Mouse (Mus musculus): ENCODE measurements around the gene 4930467E23Rik. TPM values are rescaled to one million over a fixed set of nuclear protein-coding genes. Genes with fewer than 3 reads are reported as not detected.
"Not testable (repeated sequence)": the region's sequence is repeated elsewhere in the genome, so short reads cannot be mapped to it uniquely, and the experiment has no call there.

4930467E23Rik gene
- 0.11 TPM in 1 of 2 replicates, not detected in the other for polyA plus RNA-seq (2012; rRNA removed)

- no CpG with 5 or more reads among the region's 2 CpGs for WGBS
- H3K4me1 ChIP-seq (ENCODE audit: control insufficient read depth, insufficient read depth, low read length); H3K4me3 ChIP-seq (replicated peaks; ENCODE audit: insufficient read depth, low read depth, low read length); H3K27ac ChIP-seq (ENCODE audit: insufficient read depth, low read length); H3K27me3 ChIP-seq (ENCODE audit: control insufficient read depth, insufficient read depth, low read length); DNase-seq: not testable (repeated sequence)
Observed at GRCm38 (mm10) chr8:19729276-19729675, at the start of gene 4930467E23Rik. 4930467E23Rik (plus strand) TSS chr8:19729576.

- 88% methylated on average over 2 of the region's 3 CpGs for WGBS
- H3K27ac ChIP-seq (ENCODE audit: insufficient read depth, low read length): not testable (repeated sequence)
Observed at GRCm38 (mm10) chr8:19682311-19682710, 47.1 kb upstream of the 4930467E23Rik start.

GRCm38 (mm10) chr8:19685476-19685875 is 43.9 kb upstream of the 4930467E23Rik start:
- H3K4me1 ChIP-seq (ENCODE audit: control insufficient read depth, insufficient read depth, low read length); H3K27ac ChIP-seq (ENCODE audit: insufficient read depth, low read length); H3K4me3 ChIP-seq (replicated peaks; ENCODE audit: insufficient read depth, low read depth, low read length); DNase-seq; H3K27me3 ChIP-seq (ENCODE audit: control insufficient read depth, insufficient read depth, low read length): not testable (repeated sequence)
- 80% methylated on average over 3 of the region's 3 CpGs for WGBS

More at GRCm38 (mm10) chr8:19682311-19682710, 47.1 kb upstream of the 4930467E23Rik start:
- H3K27me3 ChIP-seq (ENCODE audit: control insufficient read depth, insufficient read depth, low read length); H3K4me1 ChIP-seq (ENCODE audit: control insufficient read depth, insufficient read depth, low read length); DNase-seq; H3K4me3 ChIP-seq (replicated peaks; ENCODE audit: insufficient read depth, low read depth, low read length): not testable (repeated sequence)

GRCm38 (mm10) chr8:19688802-19689525 is 40.4 kb upstream of the 4930467E23Rik start:
- not testable (repeated sequence) for H3K4me1 ChIP-seq (ENCODE audit: control insufficient read depth, insufficient read depth, low read length); DNase-seq; H3K27ac ChIP-seq (ENCODE audit: insufficient read depth, low read length); H3K27me3 ChIP-seq (ENCODE audit: control insufficient read depth, insufficient read depth, low read length); H3K4me3 ChIP-seq (replicated peaks; ENCODE audit: insufficient read depth, low read depth, low read length)
- WGBS: 77% methylated on average over 6 of the region's 6 CpGs

- not testable (repeated sequence) for H3K4me3 ChIP-seq (replicated peaks; ENCODE audit: insufficient read depth, low read depth, low read length); DNase-seq; H3K4me1 ChIP-seq (ENCODE audit: control insufficient read depth, insufficient read depth, low read length); H3K27me3 ChIP-seq (ENCODE audit: control insufficient read depth, insufficient read depth, low read length); H3K27ac ChIP-seq (ENCODE audit: insufficient read depth, low read length)
- WGBS: 72% methylated on average over 1 of the region's 1 CpGs
Observed at GRCm38 (mm10) chr8:19689745-19690144, 39.6 kb upstream of the 4930467E23Rik start.

GRCm38 (mm10) chr8:19691421-19691820 is 38.0 kb upstream of the 4930467E23Rik start:
- DNase-seq; H3K4me1 ChIP-seq (ENCODE audit: control insufficient read depth, insufficient read depth, low read length); H3K4me3 ChIP-seq (replicated peaks; ENCODE audit: insufficient read depth, low read depth, low read length); H3K27ac ChIP-seq (ENCODE audit: insufficient read depth, low read length); H3K27me3 ChIP-seq (ENCODE audit: control insufficient read depth, insufficient read depth, low read length): not testable (repeated sequence)
- WGBS: 85% methylated on average over 6 of the region's 6 CpGs

- not testable (repeated sequence) for DNase-seq; H3K4me1 ChIP-seq (ENCODE audit: control insufficient read depth, insufficient read depth, low read length); H3K27me3 ChIP-seq (ENCODE audit: control insufficient read depth, insufficient read depth, low read length); H3K4me3 ChIP-seq (replicated peaks; ENCODE audit: insufficient read depth, low read depth, low read length); H3K27ac ChIP-seq (ENCODE audit: insufficient read depth, low read length)
- WGBS: 81% methylated on average over 11 of the region's 11 CpGs
Observed at GRCm38 (mm10) chr8:19697497-19698077, 31.8 kb upstream of the 4930467E23Rik start.

GRCm38 (mm10) chr8:19698123-19698522 is 31.3 kb upstream of the 4930467E23Rik start:
- not testable (repeated sequence) for H3K27me3 ChIP-seq (ENCODE audit: control insufficient read depth, insufficient read depth, low read length); H3K4me3 ChIP-seq (replicated peaks; ENCODE audit: insufficient read depth, low read depth, low read length); DNase-seq; H3K4me1 ChIP-seq (ENCODE audit: control insufficient read depth, insufficient read depth, low read length); H3K27ac ChIP-seq (ENCODE audit: insufficient read depth, low read length)
- 68% methylated on average over 6 of the region's 6 CpGs for WGBS

GRCm38 (mm10) chr8:19698722-19699121 is 30.7 kb upstream of the 4930467E23Rik start:
- H3K4me3 ChIP-seq (replicated peaks; ENCODE audit: insufficient read depth, low read depth, low read length); H3K27me3 ChIP-seq (ENCODE audit: control insufficient read depth, insufficient read depth, low read length); H3K4me1 ChIP-seq (ENCODE audit: control insufficient read depth, insufficient read depth, low read length); H3K27ac ChIP-seq (ENCODE audit: insufficient read depth, low read length): not testable (repeated sequence)
- peak; percentile 44 to 55 for DNase-seq
- WGBS: 73% methylated on average over 4 of the region's 4 CpGs

GRCm38 (mm10) chr8:19701326-19701725 is 28.1 kb upstream of the 4930467E23Rik start:
- H3K4me3 ChIP-seq (replicated peaks; ENCODE audit: insufficient read depth, low read depth, low read length); H3K27me3 ChIP-seq (ENCODE audit: control insufficient read depth, insufficient read depth, low read length); H3K4me1 ChIP-seq (ENCODE audit: control insufficient read depth, insufficient read depth, low read length); DNase-seq; H3K27ac ChIP-seq (ENCODE audit: insufficient read depth, low read length): not testable (repeated sequence)
- 92% methylated on average over 2 of the region's 2 CpGs for WGBS

GRCm38 (mm10) chr8:19702276-19702675 is 27.1 kb upstream of the 4930467E23Rik start:
- H3K27me3 ChIP-seq (ENCODE audit: control insufficient read depth, insufficient read depth, low read length); H3K4me3 ChIP-seq (replicated peaks; ENCODE audit: insufficient read depth, low read depth, low read length); DNase-seq; H3K27ac ChIP-seq (ENCODE audit: insufficient read depth, low read length); H3K4me1 ChIP-seq (ENCODE audit: control insufficient read depth, insufficient read depth, low read length): not testable (repeated sequence)
- WGBS: 64% methylated on average over 2 of the region's 2 CpGs
